Mouse (Mus musculus) left cerebral cortex, postnatal 10 days (tissue): ENCODE measurements around the gene Nbl1. TPM values are rescaled to one million over a fixed set of nuclear protein-coding genes. Genes with fewer than 3 reads are reported as not detected.

ENCODE experiments used
- DNase-seq, 2 experiments: peaks; one replicate each; pipeline ENCODE4 v3.0.0; 2021 to 2022; ENCODE audit warnings: low spot score in 2 of 2, mixed read lengths in 1 of 2; ENCODE audit errors: extremely low spot score in 1 of 2
- intact Hi-C: fragments of 180-260 bp; cut with DNase I; formaldehyde crosslinking; loops from one replicate; pipeline ENCODE4 v1.15.1; 2025
- total RNA-seq, 2 experiments: library from RNA; stranded (reverse); gene quantifications; 2 replicates each; pipeline ENCODE4 v1.2.3; 2021

Gene Nbl1
- total RNA-seq, 2 experiments from 2014 or later = 34.0 to 37.0 TPM

DNA sequence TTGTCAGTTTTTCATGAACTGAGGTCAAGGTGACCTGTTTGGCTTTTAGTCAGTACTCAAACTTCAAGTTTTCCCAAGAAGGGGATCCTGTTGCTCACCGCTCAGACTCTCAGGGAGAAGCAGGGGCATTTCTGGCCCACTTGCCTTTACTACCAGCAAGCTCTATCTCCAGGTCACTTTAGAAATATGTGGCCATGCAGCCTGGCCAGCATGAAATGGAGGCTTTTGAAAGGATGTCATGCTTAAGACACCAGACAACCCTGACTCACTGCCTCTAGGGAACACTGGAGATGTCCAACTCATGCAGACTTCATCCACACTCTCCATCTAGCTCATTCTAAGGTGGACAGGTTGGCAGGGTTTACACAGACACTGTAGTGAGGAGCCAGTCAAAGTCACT, 12.7 kb upstream of the Nbl1 start:
- intact Hi-C loops = no loop called here
- no peak for DNase-seq

DNA sequence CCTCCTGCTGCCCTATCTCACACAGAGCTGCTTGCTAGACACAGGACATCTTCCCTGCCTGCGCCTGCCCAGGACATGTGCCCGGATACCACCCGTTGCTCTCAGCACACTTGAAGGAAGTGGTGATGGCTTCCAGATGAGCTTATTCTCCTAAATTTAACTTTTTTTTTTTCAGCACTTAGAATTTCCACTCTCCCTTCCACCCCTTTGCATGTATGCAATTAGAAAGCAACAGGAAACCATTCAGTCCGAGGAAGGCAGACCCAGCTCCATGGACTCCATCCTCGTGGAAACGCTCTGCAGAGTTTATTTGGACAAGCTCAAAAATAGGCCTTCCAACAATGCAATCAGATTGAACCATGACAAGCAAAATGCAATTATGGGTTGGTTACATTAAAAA, 8.8 kb upstream of the Nbl1 start:
- peak in 1 of 2 experiments; percentile 60 for DNase-seq
- intact Hi-C loops = no loop called here

GRCm38 (mm10) chr4:139100326-139100725, 7.5 kb upstream of the Nbl1 start:
- intact Hi-C loops = no loop called here

GRCm38 (mm10) chr4:139096201-139096600, 3.4 kb upstream of the Nbl1 start:
- DNase-seq = no peak
- intact Hi-C loops = no loop called here

More at GRCm38 (mm10) chr4:139100326-139100725, 7.5 kb upstream of the Nbl1 start:
- no peak for DNase-seq

DNA sequence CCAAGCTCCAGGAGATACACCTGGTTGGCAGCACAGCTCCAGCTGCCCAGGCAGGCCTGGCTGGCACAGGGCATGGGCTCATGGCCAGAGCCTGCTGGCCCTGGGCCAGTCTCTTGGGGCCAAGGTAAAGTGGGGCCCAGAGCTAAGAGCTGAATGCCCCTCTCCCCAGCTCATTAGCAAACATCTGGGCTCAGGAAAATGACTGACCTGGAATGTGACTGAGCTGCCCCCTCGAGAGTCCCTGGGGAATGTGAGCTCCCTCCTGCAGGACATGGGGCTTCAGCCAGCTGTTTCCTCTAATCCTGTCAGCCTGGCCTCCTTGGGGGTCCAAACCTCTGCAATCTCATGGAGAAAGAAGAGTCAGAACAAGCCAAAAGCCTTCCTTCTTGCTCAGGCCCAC, 2.6 kb upstream of the Nbl1 start:
- intact Hi-C loops = no loop called here
- no peak for DNase-seq

DNA sequence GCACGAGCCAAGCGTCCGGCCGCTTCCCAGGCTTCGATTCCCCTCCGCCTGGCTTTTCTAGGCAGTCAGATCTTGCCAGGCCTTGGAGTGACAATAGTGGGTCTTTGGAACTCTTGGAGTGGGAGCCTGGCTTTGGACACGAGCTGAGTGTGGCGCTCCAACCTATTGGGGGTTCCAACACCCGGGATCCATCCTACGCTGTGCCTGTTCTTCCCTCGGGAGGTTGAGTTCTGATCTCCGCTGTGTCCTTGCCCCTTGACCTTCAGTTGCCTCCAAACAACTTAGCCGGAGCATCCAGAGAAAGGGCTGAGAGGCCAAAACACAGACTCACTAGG, 370 bp upstream of the Nbl1 start:
- DNase-seq = no peak
- intact Hi-C loops = no loop called here

- peak in 1 of 2 experiments; percentile 60 for DNase-seq
- intact Hi-C loops = no loop called here
These were observed 1.1 kb downstream of the Nbl1 start for GRCm38 (mm10) chr4:139091478-139092355.

GRCm38 (mm10) chr4:139091066-139091465, 1.7 kb downstream of the Nbl1 start:
- intact Hi-C loops = no loop called here
- peak in 1 of 2 experiments; percentile 49 for DNase-seq

- no peak for DNase-seq
- intact Hi-C loops = no loop called here
These were observed 2.4 kb downstream of the Nbl1 start for GRCm38 (mm10) chr4:139090303-139090940.

GRCm38 (mm10) chr4:139088982-139089671, 3.7 kb downstream of the Nbl1 start:
- intact Hi-C loops = loop anchor here (5.0 kb wide), 3 partner anchors 163 to 248 kb away; no protein-coding TSS in a partner anchor
- DNase-seq = no peak

DNA sequence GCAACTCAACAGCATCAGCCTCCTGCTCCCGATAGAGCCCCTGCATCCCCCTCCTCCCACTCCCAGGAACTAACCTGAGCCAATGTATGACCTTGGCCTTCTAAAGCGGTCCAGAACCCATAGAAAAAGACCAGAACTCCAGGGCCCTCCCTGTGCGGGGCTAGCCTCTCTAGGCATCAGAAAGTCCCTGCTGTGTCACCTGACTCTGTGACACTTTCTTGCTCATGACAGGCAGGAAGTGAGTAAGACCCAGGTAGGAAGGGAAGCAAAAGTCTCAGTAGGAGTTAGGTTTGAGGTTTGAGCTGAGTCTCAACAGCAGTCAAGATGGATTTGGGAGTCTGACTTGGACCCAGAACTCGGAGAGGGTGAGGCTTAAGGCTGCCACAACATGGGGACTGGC, 5.8 kb downstream of the Nbl1 start:
- no peak for DNase-seq
- intact Hi-C loops = loop anchor here (5.0 kb wide), 3 partner anchors 165 to 250 kb away; no protein-coding TSS in a partner anchor

GRCm38 (mm10) chr4:139086037-139086436, 6.8 kb downstream of the Nbl1 start:
- intact Hi-C loops = loop anchor here (5.0 kb wide), 3 partner anchors 166 to 251 kb away; no protein-coding TSS in a partner anchor
- peak; percentile 88 for DNase-seq

DNA sequence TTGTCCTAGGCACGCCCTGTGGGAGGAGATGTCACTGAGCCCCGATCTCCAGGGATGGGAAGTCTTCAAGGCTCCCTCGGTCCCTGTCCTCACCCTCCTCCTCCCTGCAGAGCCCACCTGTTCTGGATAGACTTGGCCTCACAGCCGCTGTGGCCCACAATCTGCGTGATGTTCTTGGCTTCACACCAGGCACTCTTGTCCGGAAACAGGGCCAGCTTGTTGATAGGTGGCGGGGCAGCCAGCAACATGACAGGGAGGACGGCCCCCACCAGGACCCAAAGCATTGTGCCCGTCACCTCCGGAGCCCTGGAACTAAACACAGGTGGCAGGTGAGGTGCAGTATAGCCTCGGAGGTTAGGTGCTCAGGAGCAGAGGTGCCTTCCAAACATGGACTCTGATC, 7.5 kb downstream of the Nbl1 start:
- no peak for DNase-seq
- intact Hi-C loops = loop anchor here (5.0 kb wide), 3 partner anchors 167 to 252 kb away; no protein-coding TSS in a partner anchor

DNA sequence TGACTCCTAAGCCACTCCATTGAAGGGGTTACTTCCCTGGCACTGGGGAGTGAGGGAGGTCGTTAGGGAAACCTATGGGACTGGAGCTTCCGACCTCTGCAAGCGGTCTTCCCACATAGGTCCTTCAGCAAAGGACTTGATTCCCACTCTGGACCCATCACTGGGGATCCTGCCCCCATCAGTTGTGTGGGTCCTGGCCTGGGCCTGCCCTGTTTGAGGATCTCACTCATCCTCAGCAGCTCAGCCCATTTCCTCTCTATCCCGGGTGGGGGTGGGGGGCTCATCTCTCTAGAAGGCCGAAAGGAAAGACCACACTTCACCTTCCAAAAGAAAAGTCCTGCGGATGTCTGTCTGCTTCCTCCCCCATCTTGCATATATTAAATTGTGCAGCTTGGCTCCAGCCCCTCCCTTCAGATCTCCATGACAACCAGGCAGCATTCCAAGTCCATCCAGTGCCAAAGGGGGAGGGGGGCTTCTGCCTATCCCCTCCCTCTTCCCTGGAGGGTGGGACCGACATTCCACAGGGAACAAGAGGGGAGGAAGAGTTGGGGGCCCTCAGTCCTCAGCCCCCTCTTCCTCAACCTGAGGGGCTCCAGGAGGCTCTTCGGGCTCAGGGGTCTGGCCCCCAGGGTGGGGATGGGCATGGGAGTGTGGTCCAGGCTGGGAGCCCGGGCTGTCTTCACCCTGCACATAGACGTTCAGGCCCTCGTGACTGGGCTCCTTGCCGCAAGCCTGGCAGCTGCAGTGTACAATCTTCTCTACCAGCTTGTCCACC, 9.8 kb downstream of the Nbl1 start:
- intact Hi-C loops = no loop called here
- peak; percentile 72 to 76 for DNase-seq

DNA sequence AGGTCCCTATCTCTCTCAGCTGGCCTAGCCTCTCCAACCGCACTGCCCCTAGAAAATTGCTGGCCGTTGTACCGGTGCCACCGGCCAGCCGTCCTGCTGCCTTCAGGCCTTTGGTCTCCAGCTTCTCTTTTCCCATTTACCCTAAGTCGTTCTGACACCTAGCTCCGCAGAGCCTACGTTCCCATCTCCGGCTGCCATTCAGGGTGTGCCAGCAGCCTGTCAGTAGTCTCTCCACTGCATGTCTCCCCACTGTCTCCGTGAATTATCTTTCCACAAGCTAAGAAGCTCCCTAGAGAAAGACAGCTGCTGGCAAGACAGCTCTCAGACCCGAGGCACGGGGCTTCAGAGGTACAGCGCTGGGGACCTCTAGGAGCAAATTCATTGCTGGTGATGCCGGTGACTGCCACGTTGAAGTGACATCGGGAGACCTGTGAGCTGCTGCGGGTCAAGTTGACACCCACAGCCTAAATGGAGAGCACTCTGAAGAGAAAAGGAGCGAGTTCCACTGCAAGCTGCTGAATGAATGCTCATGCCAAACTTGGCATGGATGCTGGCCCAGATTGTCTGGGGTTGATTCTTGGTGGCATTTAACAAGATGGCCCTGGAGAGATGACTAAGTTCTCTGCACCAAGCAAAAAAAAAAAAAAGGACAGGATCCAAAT, 11.4 kb downstream of the Nbl1 start:
- DNase-seq = no peak
- intact Hi-C loops = no loop called here

GRCm38 (mm10) chr4:139080259-139080658, 12.5 kb downstream of the Nbl1 start:
- DNase-seq = no peak
- intact Hi-C loops = no loop called here

- intact Hi-C loops = no loop called here
- no peak for DNase-seq
These were observed 13.4 kb downstream of the Nbl1 start for GRCm38 (mm10) chr4:139079439-139079838.

- no peak for DNase-seq
- intact Hi-C loops = no loop called here
These were observed 14.1 kb downstream of the Nbl1 start for GRCm38 (mm10) chr4:139078726-139079125.
